Mouse (Mus musculus): ENCODE data around the gene Ddx11. TPM values are rescaled to one million over a fixed set of nuclear protein-coding genes. Genes with fewer than 3 reads are reported as not detected.

Ddx11 gene
- polyA plus RNA-seq (2017; shearing (Covaris generic)), result 26.9 TPM

DNA sequence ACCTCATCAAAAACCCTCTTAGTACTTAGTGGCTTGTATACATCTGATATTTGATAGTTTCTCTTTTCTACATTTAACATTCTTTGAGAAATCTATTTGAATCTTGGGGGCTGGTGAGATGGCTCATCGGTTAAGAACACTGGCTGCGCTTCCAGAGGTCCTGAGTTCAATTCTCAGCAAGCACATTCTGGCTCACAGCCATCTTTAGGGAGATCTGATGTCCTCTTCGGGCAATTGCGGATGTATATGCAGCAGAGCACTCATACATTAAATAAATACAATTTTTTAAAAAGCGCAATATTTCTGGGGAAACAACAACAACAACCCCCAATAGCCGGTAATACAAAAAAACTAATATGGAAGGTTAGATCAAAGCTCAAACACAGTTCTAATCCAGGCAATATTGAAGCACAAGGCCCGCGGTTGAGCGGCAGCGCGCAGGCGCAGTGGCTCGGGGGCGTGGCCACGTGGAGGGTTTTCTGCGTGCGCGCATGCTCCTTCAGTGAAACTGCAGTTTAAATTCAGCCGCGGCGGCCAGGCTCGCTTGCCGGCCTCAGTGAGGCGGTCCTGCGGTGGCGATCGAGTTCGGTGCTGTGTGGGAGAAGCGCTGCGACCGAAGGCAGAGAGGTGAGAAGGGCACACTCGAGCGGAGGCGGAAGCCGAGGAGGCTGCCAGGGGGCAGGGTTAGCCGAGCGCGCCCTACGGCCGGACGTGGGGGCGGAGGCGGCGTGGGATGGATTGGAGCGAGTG, at the start of gene Ddx11:
Gene Ddx11 (plus strand): TSS at position 455 of the 750 bp plus-strand sequence.

DNA sequence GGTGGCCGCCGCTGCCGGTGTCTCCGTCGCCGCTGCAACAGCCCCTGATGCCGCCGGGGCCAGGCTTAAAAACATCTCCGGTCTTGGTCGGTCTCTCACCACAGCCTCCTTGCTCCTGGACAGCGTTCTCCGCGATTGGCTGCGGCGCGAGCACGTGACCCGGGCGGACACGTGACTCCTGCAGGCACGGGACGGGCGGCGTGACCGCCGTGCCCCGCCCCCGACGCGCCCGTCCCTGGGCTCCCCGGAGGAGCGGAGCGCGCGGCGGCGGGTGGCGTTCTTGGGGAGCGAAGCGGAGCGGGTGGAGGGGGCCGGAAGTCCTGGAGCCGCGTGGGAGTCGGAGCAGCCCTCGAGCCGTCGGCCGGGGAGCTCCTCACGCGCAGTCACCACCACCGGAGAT, 46.4 kb upstream of the Ddx11 start, which contains the start of gene Ankrd12:
Gene Ankrd12 (minus strand): TSS at position 156 of the 400 bp plus-strand sequence.

DNA sequence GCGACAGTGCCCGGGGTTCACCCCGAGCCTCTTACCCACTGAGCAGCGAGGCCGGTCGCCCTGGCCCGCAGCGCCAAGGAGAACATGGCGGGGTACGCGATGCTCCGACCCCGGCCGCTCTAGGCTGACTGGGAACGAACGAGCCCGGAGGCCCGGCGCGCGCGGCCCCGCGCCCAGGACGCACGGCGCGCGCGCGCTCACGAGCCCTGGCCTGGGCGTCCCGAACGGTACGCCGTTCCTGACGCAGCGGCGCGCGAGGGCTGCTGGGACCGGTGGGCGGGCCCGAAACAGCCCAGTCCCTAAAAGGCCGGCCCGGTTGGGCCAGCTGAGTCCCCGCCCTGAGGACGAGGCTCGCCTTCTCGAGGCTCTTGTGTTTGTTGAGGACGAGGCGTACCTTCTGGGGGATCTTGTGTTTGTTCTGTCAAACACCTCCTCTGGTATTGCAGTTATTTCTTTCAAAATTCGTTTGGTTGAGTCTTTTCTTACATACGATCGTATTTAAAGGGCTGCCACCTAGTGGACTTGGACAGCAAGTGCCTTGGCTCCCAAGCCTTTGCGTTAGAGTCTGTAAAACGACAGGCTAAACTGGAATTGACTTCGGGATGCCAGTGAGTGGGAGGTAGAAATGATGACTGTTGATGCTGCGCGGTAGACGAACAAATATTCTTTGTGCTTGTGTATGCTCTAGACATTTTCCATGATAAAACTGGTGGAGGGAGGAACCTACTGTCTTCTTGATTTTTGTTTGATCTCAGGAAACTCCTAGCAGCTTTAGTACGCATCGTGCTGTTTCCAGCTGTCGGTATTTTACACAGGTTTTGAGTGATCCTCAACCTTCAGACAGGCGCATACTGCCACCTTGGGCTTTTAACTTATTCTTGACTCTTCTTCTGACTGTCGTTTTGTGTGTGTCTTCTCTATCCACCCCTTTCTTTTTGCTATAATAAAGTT, 21.7 kb upstream of the Ddx11 start, which contains the start of gene Ndufv2:
Gene Ndufv2 (minus strand): TSS at position 180 of the 951 bp plus-strand sequence.

DNA sequence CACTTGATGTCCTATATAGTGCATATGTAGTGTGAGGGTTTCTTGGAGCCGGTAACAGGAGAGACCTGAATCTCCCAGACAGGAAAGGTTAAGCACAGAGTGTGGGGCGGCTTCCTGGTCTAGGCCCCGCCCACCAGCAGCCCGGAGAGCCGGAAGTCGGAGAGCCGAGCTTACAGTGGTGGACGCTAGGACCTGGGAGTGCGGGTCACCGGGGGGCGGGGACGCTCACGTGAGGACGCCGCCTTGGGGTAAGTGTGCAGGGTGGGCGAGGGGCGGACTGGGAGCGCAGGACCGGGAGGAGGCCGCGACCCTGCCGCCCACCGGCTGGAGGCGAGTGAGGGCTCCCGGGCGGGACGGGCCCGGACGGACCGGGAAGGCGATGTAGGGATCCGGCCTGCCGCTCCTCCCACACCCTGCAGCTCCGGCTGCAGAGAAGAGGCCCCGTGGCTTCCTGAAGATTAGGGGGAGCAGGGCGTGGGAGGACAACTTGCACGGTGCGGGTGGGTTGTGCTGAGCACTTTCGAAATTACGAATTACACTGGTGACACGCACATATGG, 11.8 kb upstream of the Ddx11 start, which contains the start of gene Washc1:
Gene Washc1 (plus strand): TSS at position 144 of the 558 bp plus-strand sequence.

Other genes with a start within 250 kb of the Ddx11 start
- gene Ralbp1, start 237.7 kb upstream of the Ddx11 start, polyA plus RNA-seq (2017; shearing (Covaris generic)), result 91.8 TPM
- gene Twsg1, start 172.3 kb upstream of the Ddx11 start, polyA plus RNA-seq (2017; shearing (Covaris generic)), result 36.0 TPM
- 125 TPM for gene Ankrd12, start 46.4 kb upstream of the Ddx11 start, polyA plus RNA-seq (2017; shearing (Covaris generic))
- 110 TPM for gene Ndufv2, start 22.0 kb upstream of the Ddx11 start, polyA plus RNA-seq (2017; shearing (Covaris generic))
- gene Washc1, start 12.0 kb upstream of the Ddx11 start, polyA plus RNA-seq (2017; shearing (Covaris generic)), result 10.7 TPM

Measured in naive thymus-derived CD4-positive, alpha-beta T cell, adult 5 months (primary cell).